Mouse (Mus musculus) C2C12 (cell line): Measurements from ENCODE around the gene Rala.

Experiments used
- CEBPB ChIP-seq: IDR thresholded peaks from one replicate; pipeline ENCODE4 v1.6.1; 2011; ENCODE audit warnings: low read depth, mild to moderate bottlenecking, control low read depth, moderate library complexity
- CTCF ChIP-seq: IDR thresholded peaks from one replicate; pipeline ENCODE4 v1.5.1; 2011; ENCODE audit not compliant: control insufficient read depth, insufficient read depth, insufficient read length
- FOSL1 ChIP-seq: IDR thresholded peaks from one replicate; pipeline ENCODE4 v1.8.0; 2011; ENCODE audit warnings: mild to moderate bottlenecking, low read length; ENCODE audit not compliant: poor library complexity, insufficient read depth, severe bottlenecking
- MAX ChIP-seq: IDR thresholded peaks from one replicate; pipeline ENCODE4 v1.6.1; 2011; ENCODE audit warnings: mild to moderate bottlenecking, control low read depth
- MYOG ChIP-seq: IDR thresholded peaks from one replicate; pipeline ENCODE4 v1.6.1; 2011; ENCODE audit not compliant: control insufficient read depth, insufficient read length; ENCODE audit errors: extremely low read depth
- USF1 ChIP-seq: IDR thresholded peaks from one replicate; pipeline ENCODE4 v1.6.1; 2011; ENCODE audit warnings: low read depth, mild to moderate bottlenecking, control low read depth, moderate library complexity

DNA sequence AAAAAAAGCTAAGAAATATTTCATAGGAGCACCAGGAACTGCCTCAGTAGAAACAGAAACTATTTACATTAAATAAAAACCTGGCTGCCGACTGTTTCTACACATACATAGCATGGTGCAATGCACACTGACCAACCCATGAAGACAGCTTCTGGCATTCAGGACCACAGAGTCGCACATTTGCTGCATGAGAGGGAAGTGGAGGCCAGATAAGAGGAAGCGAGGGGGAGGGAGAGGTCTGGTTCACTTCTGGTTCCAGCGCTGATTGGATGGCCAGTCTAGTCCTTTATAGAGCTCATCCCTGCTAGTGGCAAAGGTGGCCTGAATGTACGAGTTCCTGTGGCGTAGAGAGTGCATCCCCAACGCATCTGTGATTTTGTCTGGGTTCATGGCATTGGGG, 16.6 kb upstream of the Rala start:
- TF ChIP-seq CTCF (no peak), MAX (no peak), USF1 (no peak), FOSL1 (no peak), CEBPB (no peak), MYOG (no peak)
